Mouse (Mus musculus) adrenal gland, adult 2 months (tissue): ENCODE results near the gene Whrn. TPM values are rescaled to one million over a fixed set of nuclear protein-coding genes. Genes with fewer than 3 reads are reported as not detected.

Experiments used
- DNase-seq: peaks from one replicate; pipeline ENCODE4 v3.0.0; 2021
- polyA plus RNA-seq: library from polyadenylated mRNA; depleted of rRNA; stranded (reverse); fragments of >200 nt; gene quantifications from 2 replicates; pipeline ENCODE4 v1.2.3, GENCODE M21; 2012; rRNA removed
- total RNA-seq, 2 experiments: library from RNA; stranded (reverse); gene quantifications; 2 replicates each; pipeline ENCODE4 v1.2.3; 2021

The Whrn gene
- total and polyA plus RNA-seq, 3 experiments: 51.5 to 101 (median 57.1) TPM

GRCm38 (mm10) chr4:63382676-63383369 is 113.0 kb downstream of the Whrn start:
- DNase-seq: no peak

- no peak for DNase-seq
Measured at GRCm38 (mm10) chr4:63377483-63377882, 118.3 kb downstream of the Whrn start.

- DNase-seq: no peak
Measured at GRCm38 (mm10) chr4:63375367-63375766, 120.4 kb downstream of the Whrn start.

GRCm38 (mm10) chr4:63374331-63374730 is 121.5 kb downstream of the Whrn start:
- no peak for DNase-seq

GRCm38 (mm10) chr4:63373404-63373803 is 122.4 kb downstream of the Whrn start:
- DNase-seq: no peak

- peak; percentile 30 for DNase-seq
Measured at GRCm38 (mm10) chr4:63371890-63372289, 123.9 kb downstream of the Whrn start.

- DNase-seq: no peak
Measured at GRCm38 (mm10) chr4:63370897-63371296, 124.9 kb downstream of the Whrn start.

GRCm38 (mm10) chr4:63368577-63368976 is 127.2 kb downstream of the Whrn start:
- peak; percentile 87 for DNase-seq

Other genes starting within 250 kb of the Whrn start
- 10 to 100 TPM; 38.2 to 61.8 TPM for gene Orm1, start 151.4 kb downstream of the Whrn start, total RNA-seq
- 13.8 and 18.0 TPM in 2 replicates for gene Orm1, start 151.4 kb downstream of the Whrn start, polyA plus RNA-seq
- 10 to 100 TPM; 11.7 to 12.3 TPM for gene Orm3, start 139.8 kb downstream of the Whrn start, total RNA-seq
- gene Orm3, start 139.8 kb downstream of the Whrn start, polyA plus RNA-seq: 1.8 and 2.2 TPM in 2 replicates
- gene Orm2, start 133.5 kb downstream of the Whrn start, total RNA-seq: 1 to 10 TPM; 3.9 to 8.2 TPM
- gene Orm2, start 133.5 kb downstream of the Whrn start, polyA plus RNA-seq: 0.51 and 1.1 TPM in 2 replicates
- gene Akna, start 92.6 kb downstream of the Whrn start, total RNA-seq: 1 to 10 TPM; 3.9 to 4.7 TPM
- gene Akna, start 92.6 kb downstream of the Whrn start, polyA plus RNA-seq: 5.1 and 5.6 TPM in 2 replicates
- 100 to 1,000 TPM; 166 to 207 TPM for gene Atp6v1g1, start 48.8 kb upstream of the Whrn start, total RNA-seq
- gene Atp6v1g1, start 48.8 kb upstream of the Whrn start, polyA plus RNA-seq: 21.2 and 22.1 TPM in 2 replicates
- 10 to 100 TPM; 10.4 to 12.6 TPM for gene Tmem268, start 62.8 kb upstream of the Whrn start, total RNA-seq
- 7.5 and 7.7 TPM in 2 replicates for gene Tmem268, start 62.8 kb upstream of the Whrn start, polyA plus RNA-seq
- not detected for gene Gm11213, start 109.3 kb upstream of the Whrn start, total RNA-seq
- not detected in 2 replicates for gene Gm11213, start 109.3 kb upstream of the Whrn start, polyA plus RNA-seq
- not detected for gene Tex48, start 126.4 kb upstream of the Whrn start, total RNA-seq
- not detected in 2 replicates for gene Tex48, start 126.4 kb upstream of the Whrn start, polyA plus RNA-seq
- not detected for gene Gm11214, start 167.4 kb upstream of the Whrn start, total RNA-seq
- not detected in 2 replicates for gene Gm11214, start 167.4 kb upstream of the Whrn start, polyA plus RNA-seq
- under 1 TPM; 0.32 to 0.79 TPM for gene Tnfsf15, start 249.1 kb upstream of the Whrn start, total RNA-seq
- gene Tnfsf15, start 249.1 kb upstream of the Whrn start, polyA plus RNA-seq: 0.03 TPM in 1 of 2 replicates, not detected in the other